Mouse (Mus musculus): ENCODE measurements at regions not wholly inside any gene's neighbourhood (a gene's known extent, or its start where the extent isn't known, plus 50 kb on each side); places are given as distances from the start of the nearest gene placed in this dataset.

- H3K4me3 ChIP-seq (ENCODE audit: low read depth, low read length) = no peak overlapping the region
- no peak overlapping the region for H3K9ac ChIP-seq (ENCODE audit: low read length)
- 74% methylated on average over 6 of the region's 6 CpGs for WGBS
- H3K27ac ChIP-seq (ENCODE audit: low read depth, low read length) = no peak overlapping the region
- ATAC-seq (ENCODE audit: insufficient read depth, low FRiP score, low TSS enrichment) = no peak
- no peak overlapping the region for H3K4me2 ChIP-seq (ENCODE audit: low read depth)
- H3K4me1 ChIP-seq (ENCODE audit: control insufficient read depth, insufficient read depth, low read length) = no peaks in the 10 kb centered on the region
- DNase-seq (ENCODE audit: low spot score) = no peak
- no peaks in the 10 kb centered on the region for H3K27me3 ChIP-seq (ENCODE audit: control insufficient read depth, insufficient read depth, low read length)
- no peaks in the 10 kb centered on the region for H3K9me3 ChIP-seq (ENCODE audit: control insufficient read depth, low read length)
- H3K36me3 ChIP-seq (ENCODE audit: control insufficient read depth, insufficient read depth, low read length) = no peaks in the 10 kb centered on the region
Measured at GRCm38 (mm10) chr3:143985349-143986199, 219.4 kb downstream of the Lmo4 start.

- no peaks in the 10 kb centered on the region for H3K27me3 ChIP-seq (ENCODE audit: control insufficient read depth, insufficient read depth, low read length)
- no peak overlapping the region for H3K27ac ChIP-seq (ENCODE audit: low read depth, low read length)
- no peaks in the 10 kb centered on the region for H3K9me3 ChIP-seq (ENCODE audit: control insufficient read depth, low read length)
- no peak overlapping the region for H3K9ac ChIP-seq (ENCODE audit: low read length)
- ATAC-seq (ENCODE audit: insufficient read depth, low FRiP score, low TSS enrichment) = no peak
- H3K4me2 ChIP-seq (ENCODE audit: low read depth) = no peak overlapping the region
- DNase-seq (ENCODE audit: low spot score) = no peak
- 87% methylated on average over 2 of the region's 2 CpGs for WGBS
- H3K4me1 ChIP-seq (ENCODE audit: control insufficient read depth, insufficient read depth, low read length) = no peaks in the 10 kb centered on the region
- no peak overlapping the region for H3K4me3 ChIP-seq (ENCODE audit: low read depth, low read length)
- no peaks in the 10 kb centered on the region for H3K36me3 ChIP-seq (ENCODE audit: control insufficient read depth, insufficient read depth, low read length)
Measured at GRCm38 (mm10) chr3:143978703-143979102, 226.3 kb downstream of the Lmo4 start.

GRCm38 (mm10) chr3:143977886-143978447, 227.1 kb downstream of the Lmo4 start:
- Histone ChIP-seq H3K4me1 (ENCODE audit: control insufficient read depth, insufficient read depth, low read length) (no peaks in the 10 kb centered on the region), H3K9ac (ENCODE audit: low read length) (no peak overlapping the region), H3K9me3 (ENCODE audit: control insufficient read depth, low read length) (no peaks in the 10 kb centered on the region), H3K4me2 (ENCODE audit: low read depth) (no peak overlapping the region), H3K36me3 (ENCODE audit: control insufficient read depth, insufficient read depth, low read length) (no peaks in the 10 kb centered on the region), H3K4me3 (ENCODE audit: low read depth, low read length) (no peak overlapping the region), H3K27me3 (ENCODE audit: control insufficient read depth, insufficient read depth, low read length) (no peaks in the 10 kb centered on the region), H3K27ac (ENCODE audit: low read depth, low read length) (no peak overlapping the region)
- no peak for DNase-seq (ENCODE audit: low spot score)
- ATAC-seq (ENCODE audit: insufficient read depth, low FRiP score, low TSS enrichment) = no peak
- 88% methylated on average over 7 of the region's 7 CpGs for WGBS

- DNase-seq (ENCODE audit: low spot score) (no peak), ATAC-seq (ENCODE audit: insufficient read depth, low FRiP score, low TSS enrichment) (no peak)
- no peak overlapping the region for H3K27ac ChIP-seq (ENCODE audit: low read depth, low read length)
- H3K4me3 ChIP-seq (ENCODE audit: low read depth, low read length) = no peak overlapping the region
- no peaks in the 10 kb centered on the region for H3K9me3 ChIP-seq (ENCODE audit: control insufficient read depth, low read length)
- H3K4me1 ChIP-seq (ENCODE audit: control insufficient read depth, insufficient read depth, low read length) = no peaks in the 10 kb centered on the region
- H3K36me3 ChIP-seq (ENCODE audit: control insufficient read depth, insufficient read depth, low read length) = no peaks in the 10 kb centered on the region
- H3K27me3 ChIP-seq (ENCODE audit: control insufficient read depth, insufficient read depth, low read length) = no peaks in the 10 kb centered on the region
- no peak overlapping the region for H3K9ac ChIP-seq (ENCODE audit: low read length)
- 86% methylated on average over 9 of the region's 9 CpGs for WGBS
- no peak overlapping the region for H3K4me2 ChIP-seq (ENCODE audit: low read depth)
Measured at GRCm38 (mm10) chr3:143973582-143973981, 231.4 kb downstream of the Lmo4 start.

- no peak overlapping the region for H3K9ac ChIP-seq (ENCODE audit: low read length)
- H3K9me3 ChIP-seq (ENCODE audit: control insufficient read depth, low read length) = no peaks in the 10 kb centered on the region
- no peak overlapping the region for H3K4me3 ChIP-seq (ENCODE audit: low read depth, low read length)
- no peaks in the 10 kb centered on the region for H3K4me1 ChIP-seq (ENCODE audit: control insufficient read depth, insufficient read depth, low read length)
- ATAC-seq (ENCODE audit: insufficient read depth, low FRiP score, low TSS enrichment) (no peak), DNase-seq (ENCODE audit: low spot score) (no peak)
- no peak overlapping the region for H3K27ac ChIP-seq (ENCODE audit: low read depth, low read length)
- H3K27me3 ChIP-seq (ENCODE audit: control insufficient read depth, insufficient read depth, low read length) = no peaks in the 10 kb centered on the region
- no peak overlapping the region for H3K4me2 ChIP-seq (ENCODE audit: low read depth)
- no peaks in the 10 kb centered on the region for H3K36me3 ChIP-seq (ENCODE audit: control insufficient read depth, insufficient read depth, low read length)
Measured at GRCm38 (mm10) chr3:143972351-143972750, 232.7 kb downstream of the Lmo4 start.

GRCm38 (mm10) chr3:143970771-143971170, 234.2 kb downstream of the Lmo4 start:
- no peak overlapping the region for H3K27ac ChIP-seq (ENCODE audit: low read depth, low read length)
- 90% methylated on average over 11 of the region's 11 CpGs for WGBS
- no peak for ATAC-seq (ENCODE audit: insufficient read depth, low FRiP score, low TSS enrichment)

GRCm38 (mm10) chr3:143955508-143955907, 249.5 kb downstream of the Lmo4 start:
- H3K9ac ChIP-seq (ENCODE audit: low read length) = no peak overlapping the region
- H3K27ac ChIP-seq (ENCODE audit: low read depth, low read length) = no peak overlapping the region
- DNase-seq (ENCODE audit: low spot score) = no peak
- 93% methylated on average over 7 of the region's 7 CpGs for WGBS
- no peak for ATAC-seq (ENCODE audit: insufficient read depth, low FRiP score, low TSS enrichment)
- H3K36me3 ChIP-seq (ENCODE audit: control insufficient read depth, insufficient read depth, low read length) = no peaks in the 10 kb centered on the region
- H3K4me3 ChIP-seq (ENCODE audit: low read depth, low read length) = no peak overlapping the region
- H3K9me3 ChIP-seq (ENCODE audit: control insufficient read depth, low read length) = no peaks in the 10 kb centered on the region
- no peaks in the 10 kb centered on the region for H3K27me3 ChIP-seq (ENCODE audit: control insufficient read depth, insufficient read depth, low read length)
- H3K4me1 ChIP-seq (ENCODE audit: control insufficient read depth, insufficient read depth, low read length) = no peaks in the 10 kb centered on the region
- no peak overlapping the region for H3K4me2 ChIP-seq (ENCODE audit: low read depth)

More at GRCm38 (mm10) chr3:143970771-143971170, 234.2 kb downstream of the Lmo4 start:
- H3K27me3 ChIP-seq (ENCODE audit: control insufficient read depth, insufficient read depth, low read length) = no peaks in the 10 kb centered on the region
- no peaks in the 10 kb centered on the region for H3K36me3 ChIP-seq (ENCODE audit: control insufficient read depth, insufficient read depth, low read length)
- H3K9me3 ChIP-seq (ENCODE audit: control insufficient read depth, low read length) = no peaks in the 10 kb centered on the region
- no peak for DNase-seq (ENCODE audit: low spot score)
- no peak overlapping the region for H3K4me3 ChIP-seq (ENCODE audit: low read depth, low read length)
- H3K4me2 ChIP-seq (ENCODE audit: low read depth) = no peak overlapping the region
- no peaks in the 10 kb centered on the region for H3K4me1 ChIP-seq (ENCODE audit: control insufficient read depth, insufficient read depth, low read length)
- no peak overlapping the region for H3K9ac ChIP-seq (ENCODE audit: low read length)

- H3K4me2 ChIP-seq (ENCODE audit: low read depth) = no peak overlapping the region
- DNase-seq (ENCODE audit: low spot score) = no peak
- H3K4me1 ChIP-seq (ENCODE audit: control insufficient read depth, insufficient read depth, low read length) = no peaks in the 10 kb centered on the region
- no peaks in the 10 kb centered on the region for H3K36me3 ChIP-seq (ENCODE audit: control insufficient read depth, insufficient read depth, low read length)
- no peak overlapping the region for H3K9ac ChIP-seq (ENCODE audit: low read length)
- no peak overlapping the region for H3K27ac ChIP-seq (ENCODE audit: low read depth, low read length)
- 77% methylated on average over 7 of the region's 7 CpGs for whole genome bisulfite sequencing
- H3K9me3 ChIP-seq (ENCODE audit: control insufficient read depth, low read length) = no peaks in the 10 kb centered on the region
- ATAC-seq (ENCODE audit: insufficient read depth, low FRiP score, low TSS enrichment) = no peak
- no peak overlapping the region for H3K4me3 ChIP-seq (ENCODE audit: low read depth, low read length)
- no peaks in the 10 kb centered on the region for H3K27me3 ChIP-seq (ENCODE audit: control insufficient read depth, insufficient read depth, low read length)
Measured at GRCm38 (mm10) chr3:143954822-143955221, 250.2 kb downstream of the Lmo4 start.

GRCm38 (mm10) chr3:143952289-143952688, 252.7 kb downstream of the Lmo4 start:
- no peak overlapping the region for H3K4me2 ChIP-seq (ENCODE audit: low read depth)
- DNase-seq (ENCODE audit: low spot score) = no peak
- 72% methylated on average over 8 of the region's 8 CpGs for WGBS
- H3K27me3 ChIP-seq (ENCODE audit: control insufficient read depth, insufficient read depth, low read length) = no peaks in the 10 kb centered on the region
- no peak overlapping the region for H3K9ac ChIP-seq (ENCODE audit: low read length)
- no peak overlapping the region for H3K4me3 ChIP-seq (ENCODE audit: low read depth, low read length)
- H3K36me3 ChIP-seq (ENCODE audit: control insufficient read depth, insufficient read depth, low read length) = no peaks in the 10 kb centered on the region
- H3K27ac ChIP-seq (ENCODE audit: low read depth, low read length) = no peak overlapping the region
- H3K4me1 ChIP-seq (ENCODE audit: control insufficient read depth, insufficient read depth, low read length) = no peaks in the 10 kb centered on the region
- no peaks in the 10 kb centered on the region for H3K9me3 ChIP-seq (ENCODE audit: control insufficient read depth, low read length)
- ATAC-seq (ENCODE audit: insufficient read depth, low FRiP score, low TSS enrichment) = no peak
